Mouse (Mus musculus): ENCODE results near the gene Elavl1. TPM values are rescaled to one million over a fixed set of nuclear protein-coding genes. Genes with fewer than 3 reads are reported as not detected.

The Elavl1 gene
- total RNA-seq, 2 experiments from 2014 or later: 73.3 to 77.0 TPM

Other genes starting within 250 kb of the Elavl1 start
- 1 to 10 TPM in 1 of 2 experiments, under 1 TPM in 1; 0.94 to 1.4 TPM for gene Cd209f, start 219.6 kb downstream of the Elavl1 start, total RNA-seq (2021)
- gene Cd209g, start 191.3 kb downstream of the Elavl1 start, total RNA-seq (2021): 1 to 10 TPM in 1 of 2 experiments, under 1 TPM in 1; 0.37 to 1.4 TPM
- 100 to 1,000 TPM in 1 of 2 experiments, 10 to 100 TPM in 1; 98.1 to 102 TPM for gene Evi5l, start 158.8 kb downstream of the Elavl1 start, total RNA-seq (2021)
- 10 to 100 TPM; 32.7 to 41.9 TPM for gene Prr36, start 108.0 kb downstream of the Elavl1 start, total RNA-seq (2021)
- under 1 TPM in 1 of 2 experiments, not detected in 1; 0.33 TPM for gene Lrrc8e, start 98.6 kb downstream of the Elavl1 start, total RNA-seq (2021)
- 100 to 1,000 TPM in 1 of 2 experiments, 10 to 100 TPM in 1; 92.3 to 108 TPM for gene Map2k7, start 86.7 kb downstream of the Elavl1 start, total RNA-seq (2021)
- not detected for gene Gm49320, start 86.5 kb downstream of the Elavl1 start, total RNA-seq (2021)
- 1 to 10 TPM; 9.5 TPM for gene Tgfbr3l, start 77.2 kb downstream of the Elavl1 start, total RNA-seq (2021)
- 10 to 100 TPM; 30.6 to 31.8 TPM for gene Snapc2, start 72.3 kb downstream of the Elavl1 start, total RNA-seq (2021)
- 100 to 1,000 TPM; 519 to 574 TPM for gene Ctxn1, start 66.1 kb downstream of the Elavl1 start, total RNA-seq (2021)
- 10 to 100 TPM; 59.0 to 69.1 TPM for gene Timm44, start 49.5 kb downstream of the Elavl1 start, total RNA-seq (2021)
- 10 to 100 TPM; 19.6 to 19.9 TPM for gene Ccl25, start 203 bp downstream of the Elavl1 start, total RNA-seq (2021)
- gene Cers4, start 167.6 kb upstream of the Elavl1 start, total RNA-seq (2021): 10 to 100 TPM; 43.6 to 48.1 TPM